In genomic region chr4:153451516-153451915, GRCm38 (mm10) we compare ENCODE assay signal across 17 mouse cellular contexts. TPM values are rescaled to one million over a fixed set of nuclear protein-coding genes. Genes with fewer than 3 reads are reported as not detected.
"Had no signal": no experiment of that assay in that cellular context is flagged by ENCODE, and none has a peak within 500 bp of the region (broad histone marks: within the 10 kb centered on the region; RNA-seq: fewer than 3 reads in every experiment).

No protein-coding gene starts in this region.

- DNase-seq: gastrocnemius, adult 2 months; gastrocnemius, postnatal 10 days; gastrocnemius, postnatal 25 days; heart, adult 18-20 months; heart, postnatal 10 days; heart, postnatal 4 days; kidney, adult 18-20 months; kidney, adult 8-10 months; kidney, postnatal 10 days; kidney, postnatal 25 days; kidney, postnatal 4 days; layer of hippocampus, adult 9-11 months; left cerebral cortex, postnatal 4 days had no signal

RNA-seq across cellular contexts. Expression of gene Ajap1, which starts 31.1 kb away (rescaled TPM):
- total RNA-seq: granulocyte monocyte progenitor cell, adult 5-6 weeks; liver, adult 2 months had no signal
- polyA plus RNA-seq: heart, embryonic 14.5 days; inflammation-experienced regulatory T-cells, adult 6 months had no signal
